Mouse (Mus musculus) limb, embryonic 10.5 days (tissue): Measurements from ENCODE around the gene Tsfm. TPM values are rescaled to one million over a fixed set of nuclear protein-coding genes. Genes with fewer than 3 reads are reported as not detected.

ENCODE experiments used
- DNase-seq: peaks from one replicate; pipeline ENCODE4 v3.0.0-alpha.2; 2017; ENCODE audit warnings: low spot score
- H3K27ac ChIP-seq: fragments of 300-500 bp; sonication (generic); 2 replicates; pipeline ENCODE4 v1.5.1; 2016; ENCODE audit warnings: mild to moderate bottlenecking
- H3K27me3 ChIP-seq: fragments of 300-500 bp; sonication (generic); 2 replicates; pipeline ENCODE4 v1.6.1; 2016; ENCODE audit warnings: low read depth, mild to moderate bottlenecking; ENCODE audit not compliant: poor library complexity, severe bottlenecking
- H3K36me3 ChIP-seq: fragments of 300-500 bp; sonication (generic); 2 replicates; pipeline ENCODE4 v1.6.1; 2016; ENCODE audit warnings: mild to moderate bottlenecking, moderate library complexity
- H3K4me1 ChIP-seq: fragments of 300-500 bp; sonication (generic); 2 replicates; pipeline ENCODE4 v1.6.1; 2016
- H3K4me3 ChIP-seq: fragments of 300-500 bp; sonication (generic); 2 replicates; pipeline ENCODE4 v1.5.1; 2016; ENCODE audit warnings: mild to moderate bottlenecking, moderate library complexity
- H3K9me3 ChIP-seq: fragments of 300-500 bp; sonication (generic); replicated peaks from 2 replicates; pipeline ENCODE4 v1.6.1; 2016; ENCODE audit warnings: mild to moderate bottlenecking
- WGBS: fragments of 180-500 bp; shearing (Covaris S2); methylation state at CpG from one replicate; pipeline ENCODE4 v1.1.7; 2016; 5-methylcytosine and 5-hydroxymethylcytosine counted together
- polyA plus RNA-seq: library from polyadenylated mRNA; unstranded; fragments of >200 nt; fragmentation: Nextera tagmentation; extraction: Ambion mirVana; gene quantifications from 2 replicates; pipeline ENCODE4 v1.2.1, GENCODE M21; 2016

Tsfm gene
- polyA plus RNA-seq, 1 experiment from 2014 or later = 109 TPM

DNA sequence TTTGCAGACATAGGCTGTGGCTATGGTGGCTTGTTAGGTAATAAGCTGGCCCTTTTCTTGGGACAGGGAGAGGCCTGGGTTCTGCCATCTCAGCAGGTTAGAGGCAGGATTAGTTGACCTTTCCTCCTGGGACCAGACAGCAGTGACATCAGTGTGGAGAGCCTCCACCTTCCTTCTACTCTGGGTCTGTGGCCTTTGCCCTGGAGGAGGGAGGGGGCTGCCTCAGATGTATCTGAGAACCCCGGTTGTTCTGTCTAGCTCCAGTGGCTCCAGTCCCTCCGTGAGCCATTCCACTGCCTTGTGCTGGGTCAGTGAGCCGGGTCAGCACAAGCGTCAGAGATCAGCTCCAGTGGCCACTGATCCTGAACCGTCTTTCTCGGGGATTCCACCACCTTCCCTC is 12.5 kb upstream of the Tsfm start:
- Histone ChIP-seq H3K4me1 (peaks cover 26% of the 10 kb centered on the region), H3K27me3 (peaks cover 36% of the 10 kb centered on the region), H3K4me3 (peak overlapping the region; percentile 83; the same call in 1 of the 2 replicates), H3K27ac (no peak overlapping the region), H3K36me3 (peaks cover 40% of the 10 kb centered on the region), H3K9me3 (no peaks in the 10 kb centered on the region)
- 90% methylated on average over 6 of the region's 6 CpGs for WGBS
- DNase-seq = no peak

DNA sequence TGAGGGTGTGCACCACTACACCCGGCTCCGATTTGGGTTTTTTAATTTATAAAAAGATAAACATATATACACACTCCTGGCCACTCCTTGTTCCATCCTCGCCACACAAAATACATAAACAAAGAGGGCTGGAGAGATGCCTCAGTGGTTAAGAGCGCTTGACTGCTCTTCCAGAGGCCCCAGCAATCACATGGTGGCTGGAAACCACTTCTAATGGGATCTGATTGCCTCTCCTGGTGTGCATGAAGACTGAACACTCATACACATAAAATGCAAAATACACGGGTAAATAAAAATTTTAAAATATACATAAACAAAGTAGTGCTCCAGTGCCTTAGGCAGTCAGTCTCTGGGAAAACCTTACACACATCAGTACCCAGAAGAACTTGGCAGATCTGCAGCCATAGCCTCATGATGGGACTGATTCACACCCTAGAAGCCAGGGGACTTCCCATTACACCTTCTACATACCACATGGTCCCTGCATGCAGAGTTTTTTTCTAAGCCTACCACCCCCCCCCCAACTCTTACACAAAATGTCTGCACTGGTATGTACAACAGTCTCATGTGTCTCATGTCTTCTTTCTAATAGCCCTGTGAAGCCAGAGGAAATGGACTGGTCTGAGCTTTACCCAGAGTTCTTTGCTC is 12.0 kb upstream of the Tsfm start:
- Histone ChIP-seq H3K4me1 (peaks cover 26% of the 10 kb centered on the region), H3K27ac (peak overlapping the region; percentile 91), H3K9me3 (no peaks in the 10 kb centered on the region), H3K36me3 (peaks cover 40% of the 10 kb centered on the region), H3K4me3 (peak overlapping the region; percentile 83), H3K27me3 (peaks cover 30% of the 10 kb centered on the region)
- WGBS = 24% methylated on average over 5 of the region's 5 CpGs
- DNase-seq = no peak

DNA sequence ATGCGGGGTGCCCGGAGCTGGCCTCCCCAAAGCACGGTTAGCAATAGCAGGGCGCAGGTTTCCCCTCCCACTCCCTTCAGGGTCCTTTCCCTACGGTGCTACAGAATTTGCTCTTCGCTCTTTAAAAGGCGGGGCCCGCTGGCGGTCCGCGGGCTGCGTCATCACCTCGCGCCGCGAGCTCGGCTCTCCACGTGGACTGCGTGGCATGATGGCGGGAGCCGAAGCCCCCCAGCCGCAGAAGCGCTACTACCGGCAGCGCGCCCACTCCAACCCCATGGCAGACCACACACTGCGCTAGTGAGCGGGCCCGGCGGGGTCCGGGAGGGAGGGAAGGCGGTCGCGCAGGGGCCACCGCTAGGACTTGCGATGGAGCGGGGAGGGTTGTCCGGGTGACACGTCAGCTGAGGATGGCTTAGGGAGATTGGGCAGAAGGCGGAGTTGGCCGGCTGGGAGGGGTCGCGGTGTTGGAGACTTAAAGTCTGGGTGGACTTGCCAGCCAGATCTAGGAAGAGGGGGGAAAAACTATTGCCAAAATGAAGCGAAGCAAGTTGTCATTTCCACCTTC is 11.2 kb upstream of the Tsfm start:
- H3K27ac ChIP-seq = peak overlapping the region; percentile 91
- H3K27me3 ChIP-seq = peaks cover 22% of the 10 kb centered on the region
- peak; percentile 96 for DNase-seq
- H3K36me3 ChIP-seq = peaks cover 37% of the 10 kb centered on the region
- no peaks in the 10 kb centered on the region for H3K9me3 ChIP-seq
- WGBS = under 1% methylated on average over 44 of the region's 44 CpGs
- H3K4me3 ChIP-seq = peak overlapping the region; percentile 83
- peaks cover 26% of the 10 kb centered on the region for H3K4me1 ChIP-seq

DNA sequence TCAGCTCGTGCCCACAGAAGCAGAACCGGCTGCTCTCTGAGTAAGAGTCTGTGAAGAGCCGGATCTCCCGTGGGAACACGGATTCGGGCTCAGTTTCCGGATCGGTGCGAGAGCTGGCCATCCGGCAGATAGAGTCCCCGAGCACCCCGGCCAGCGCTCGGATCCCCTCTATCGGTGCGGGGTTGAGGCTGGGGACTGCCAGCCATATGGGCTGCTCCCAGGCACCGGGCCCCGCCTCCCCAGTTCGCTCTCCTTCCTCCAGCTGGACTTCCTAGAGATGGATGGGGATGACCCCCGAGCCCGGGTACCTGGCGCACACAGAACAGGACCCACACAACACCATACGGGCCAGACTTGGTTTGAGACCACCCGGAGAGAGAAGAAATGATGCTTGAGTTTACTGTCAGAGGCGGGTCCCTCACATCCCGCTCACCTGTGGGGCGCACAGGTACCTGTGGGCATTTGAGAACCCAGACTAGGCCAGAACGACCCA is 10.7 kb upstream of the Tsfm start, which contains the start of the genes Mettl1 and Eef1akmt3:
Mettl1 (plus strand) TSS at position 141 of the 493 bp plus-strand sequence.
Eef1akmt3 (minus strand) TSS at position 240 of the 493 bp plus-strand sequence.
- Histone ChIP-seq H3K27ac (peak within 1 kb of the TSS; percentile 91), H3K4me1 (peaks cover 26% of the 10 kb centered on the region), H3K9me3 (no peaks in the 10 kb centered on the region), H3K4me3 (peak within 1 kb of the TSS; percentile 83), H3K27me3 (peaks cover 17% of the 10 kb centered on the region), H3K36me3 (peaks cover 31% of the 10 kb centered on the region)
- WGBS = 0% methylated on average over 28 of the region's 28 CpGs
- DNase-seq = no peak

DNA sequence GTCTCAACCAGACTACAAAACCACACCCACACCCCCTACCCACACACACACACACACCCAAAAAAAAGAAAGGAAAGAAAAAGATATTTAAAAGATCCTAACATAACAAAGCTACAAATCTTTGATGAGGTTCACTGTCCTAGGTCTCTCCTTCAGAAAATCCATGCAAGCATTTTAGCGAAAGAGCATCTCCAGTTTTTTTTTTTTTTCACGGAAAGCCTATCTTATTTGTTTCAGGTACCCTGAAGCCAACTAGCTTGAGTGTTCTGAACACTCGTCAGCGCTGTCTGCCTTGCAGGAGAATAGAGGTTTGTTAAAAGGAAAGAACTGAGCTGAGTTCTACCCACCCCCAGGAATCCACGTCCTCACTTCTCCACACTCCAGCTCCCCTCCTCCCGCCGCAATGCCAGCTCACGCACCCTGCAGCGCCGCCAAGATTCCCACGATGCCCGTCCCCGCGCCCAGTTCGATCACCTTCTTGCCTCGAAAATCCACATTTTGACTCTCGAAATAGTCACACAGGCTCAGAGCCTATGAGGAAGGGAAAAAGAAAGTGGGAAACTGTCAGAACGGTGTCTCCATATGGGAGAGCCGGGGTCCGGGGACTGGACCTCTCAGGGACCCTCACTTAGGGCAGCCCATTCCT is 10.1 kb upstream of the Tsfm start:
- peak overlapping the region; percentile 83 for H3K4me3 ChIP-seq
- H3K27me3 ChIP-seq = peaks cover 17% of the 10 kb centered on the region
- no peaks in the 10 kb centered on the region for H3K9me3 ChIP-seq
- 2% methylated on average over 20 of the region's 20 CpGs for WGBS
- H3K27ac ChIP-seq = peak overlapping the region; percentile 91; the same call in 1 of the 2 replicates
- H3K36me3 ChIP-seq = peaks cover 25% of the 10 kb centered on the region
- H3K4me1 ChIP-seq = peaks cover 26% of the 10 kb centered on the region
- DNase-seq = peak; percentile 43

DNA sequence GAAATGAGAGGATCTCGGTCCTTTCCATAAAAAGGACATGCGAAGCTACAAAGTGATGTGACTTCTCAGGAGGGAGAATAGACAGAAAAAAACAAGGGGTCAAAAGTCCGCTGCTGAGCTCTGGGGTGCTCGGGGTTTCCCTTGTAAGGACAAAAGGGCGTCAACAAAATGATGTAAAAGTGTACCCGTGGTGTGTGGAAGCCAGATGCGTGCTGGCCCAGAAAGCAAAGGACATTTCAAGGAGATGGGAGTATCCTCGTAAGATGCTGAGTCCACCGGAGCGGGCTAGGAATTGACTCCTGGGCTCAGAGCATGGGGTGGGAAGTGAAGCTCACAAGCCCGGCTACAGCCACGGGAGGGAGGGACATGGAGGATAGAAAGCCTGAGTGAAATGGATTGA is 7.0 kb upstream of the Tsfm start:
- peaks cover 17% of the 10 kb centered on the region for H3K27me3 ChIP-seq
- H3K4me1 ChIP-seq = peaks cover 18% of the 10 kb centered on the region
- no peaks in the 10 kb centered on the region for H3K36me3 ChIP-seq
- WGBS = 81% methylated on average over 12 of the region's 12 CpGs
- H3K27ac ChIP-seq = no peak overlapping the region
- H3K4me3 ChIP-seq = no peak overlapping the region
- no peak for DNase-seq
- no peaks in the 10 kb centered on the region for H3K9me3 ChIP-seq

DNA sequence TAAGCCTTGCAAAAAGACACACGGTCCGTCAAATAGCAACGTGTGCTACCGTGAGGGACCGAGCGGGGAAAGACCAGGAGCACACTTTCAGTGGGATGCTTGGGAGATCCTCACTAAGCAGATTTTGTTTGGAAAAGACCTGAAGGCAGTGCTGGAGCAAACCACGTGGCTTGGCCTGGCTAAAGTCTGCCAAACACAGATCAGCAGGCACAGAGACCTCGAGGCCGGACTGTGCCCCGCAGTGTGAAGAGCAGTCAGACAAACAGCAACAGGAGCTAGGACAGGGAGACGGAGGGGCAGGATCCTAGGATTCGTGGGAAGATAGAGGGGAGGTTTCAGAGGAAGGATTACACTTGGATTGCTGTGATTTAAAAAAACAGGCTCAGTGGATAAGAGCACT is 5.6 kb upstream of the Tsfm start:
- Histone ChIP-seq H3K36me3 (no peaks in the 10 kb centered on the region), H3K27ac (no peak overlapping the region), H3K27me3 (peaks cover 17% of the 10 kb centered on the region), H3K9me3 (no peaks in the 10 kb centered on the region), H3K4me3 (no peak overlapping the region), H3K4me1 (peaks cover 8% of the 10 kb centered on the region)
- DNase-seq = no peak
- 87% methylated on average over 12 of the region's 12 CpGs for WGBS

DNA sequence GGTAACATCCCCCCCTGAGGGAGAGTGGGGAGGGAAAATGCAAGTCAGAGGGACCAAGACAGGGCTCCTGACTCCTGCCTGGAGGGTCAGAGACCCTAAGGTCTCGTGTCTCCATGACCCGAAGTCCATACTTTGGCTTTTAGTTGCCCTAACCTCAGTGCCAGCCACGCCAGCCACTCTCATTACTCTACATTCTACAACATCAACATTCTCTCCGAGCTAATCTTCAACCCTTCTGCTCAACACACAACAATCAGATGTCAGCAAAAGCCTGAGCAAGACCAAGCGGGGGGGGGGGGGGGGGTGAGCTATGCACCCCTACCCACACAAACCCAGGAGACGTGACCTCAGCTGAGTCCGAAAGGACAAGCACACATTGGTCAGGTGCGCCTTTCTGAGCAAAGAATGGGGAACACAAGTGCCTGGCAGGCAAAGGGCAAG is 2.7 kb upstream of the Tsfm start:
- Histone ChIP-seq H3K27ac (no peak overlapping the region), H3K9me3 (no peaks in the 10 kb centered on the region), H3K27me3 (no peaks in the 10 kb centered on the region), H3K4me1 (peaks cover 12% of the 10 kb centered on the region), H3K4me3 (no peak overlapping the region), H3K36me3 (peaks cover 12% of the 10 kb centered on the region)
- WGBS = 82% methylated on average over 8 of the region's 8 CpGs
- DNase-seq = no peak

DNA sequence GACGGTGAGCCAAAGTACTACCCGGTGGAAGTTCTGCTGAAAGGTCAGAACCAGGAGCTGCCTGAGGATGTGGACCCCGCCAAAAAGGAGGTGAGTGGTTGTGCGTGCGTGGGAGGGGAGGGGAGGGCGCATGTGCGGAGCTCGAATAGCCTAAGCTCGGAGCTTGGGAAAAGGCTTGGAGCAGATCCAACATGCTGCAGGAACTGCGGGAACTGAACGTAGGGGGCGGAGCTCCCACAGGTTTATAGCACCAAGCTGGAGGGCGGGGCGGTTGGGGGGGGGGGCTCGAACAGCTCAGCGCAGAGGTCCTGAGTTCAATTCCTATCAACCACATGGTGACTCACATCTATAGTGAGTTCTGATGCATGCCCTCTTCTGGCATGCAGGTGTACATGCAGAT is 12.2 kb downstream of the Tsfm start:
- Histone ChIP-seq H3K36me3 (peaks cover 22% of the 10 kb centered on the region), H3K27me3 (no peaks in the 10 kb centered on the region), H3K4me1 (peaks cover 11% of the 10 kb centered on the region), H3K4me3 (no peak overlapping the region), H3K27ac (no peak overlapping the region), H3K9me3 (no peaks in the 10 kb centered on the region)
- no peak for DNase-seq
- 80% methylated on average over 16 of the region's 16 CpGs for WGBS

DNA sequence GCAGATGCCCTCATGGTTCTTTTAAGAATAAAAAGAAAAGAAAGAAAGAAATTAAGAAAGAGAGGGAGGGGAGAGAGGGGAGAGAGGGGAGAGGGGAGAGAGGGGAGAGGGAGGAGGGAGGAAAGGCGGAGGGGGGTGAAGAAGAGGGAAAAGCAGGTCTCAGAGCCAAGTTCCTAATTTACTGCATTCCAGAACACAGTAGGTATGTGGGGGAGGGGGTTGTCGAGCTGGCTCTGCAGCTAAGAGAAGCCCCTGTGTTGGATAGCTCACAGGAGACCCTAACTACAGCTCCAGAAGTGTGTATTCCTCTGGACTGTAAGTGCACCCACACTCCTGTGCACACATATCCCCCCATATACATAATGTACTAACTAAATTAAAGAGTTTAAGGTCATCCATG is 13.6 kb downstream of the Tsfm start:
- Histone ChIP-seq H3K4me3 (no peak overlapping the region), H3K9me3 (no peaks in the 10 kb centered on the region), H3K27me3 (no peaks in the 10 kb centered on the region), H3K27ac (no peak overlapping the region), H3K4me1 (peaks cover 11% of the 10 kb centered on the region), H3K36me3 (peaks cover 9% of the 10 kb centered on the region)
- no peak for DNase-seq
- WGBS = 40% methylated on average over 2 of the region's 2 CpGs

DNA sequence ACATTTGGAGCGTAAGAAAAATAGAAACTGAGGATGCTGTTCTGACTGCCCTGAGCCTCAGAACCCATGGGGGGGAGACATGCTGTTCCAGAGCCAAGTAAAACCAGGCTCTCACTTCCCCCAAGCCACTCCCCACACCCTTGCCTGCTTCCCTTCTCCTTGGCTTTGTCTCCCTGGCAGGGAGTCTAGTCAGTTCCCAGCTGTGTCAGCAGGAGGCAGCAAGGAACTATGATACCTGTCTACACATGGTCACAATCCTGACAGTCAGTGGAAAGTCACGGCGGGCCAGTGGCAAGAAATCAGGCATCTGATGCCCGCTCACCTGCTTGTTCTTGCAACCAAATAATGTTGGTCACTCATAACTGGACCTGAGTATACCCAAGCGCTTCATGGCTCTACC is 14.2 kb downstream of the Tsfm start:
- 62% methylated on average over 5 of the region's 5 CpGs for WGBS
- Histone ChIP-seq H3K27me3 (no peaks in the 10 kb centered on the region), H3K4me3 (no peak overlapping the region), H3K27ac (0 out of 2 replicates have a peak overlapping the region, but pooled peaks have one; percentile 10), H3K36me3 (0 out of 2 replicates have a peak, but pooled peaks cover 4% of the 10 kb centered on the region), H3K4me1 (peaks cover 11% of the 10 kb centered on the region), H3K9me3 (no peaks in the 10 kb centered on the region)
- DNase-seq = no peak

DNA sequence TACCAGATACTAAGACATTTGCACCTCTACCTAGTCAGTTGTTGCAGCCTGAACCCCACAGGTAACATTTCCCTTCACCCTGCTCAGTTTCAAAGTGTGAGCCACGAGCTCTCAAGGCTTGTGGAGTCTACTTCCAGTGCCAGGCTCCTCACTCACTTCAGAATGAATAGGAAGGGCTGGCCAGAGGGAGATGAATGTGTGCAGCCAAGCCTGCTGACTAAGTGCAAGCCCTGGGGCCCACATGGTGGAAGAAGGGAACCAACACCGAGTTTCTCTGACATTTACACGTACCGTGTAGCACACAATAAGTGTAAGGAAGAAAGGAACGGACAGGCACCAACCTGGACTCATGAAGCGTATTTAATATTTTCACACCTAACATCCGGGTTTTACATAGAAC is 26.8 kb downstream of the Tsfm start:
- 88% methylated on average over 7 of the region's 7 CpGs for WGBS
- no peak for DNase-seq
- H3K4me1 ChIP-seq = peaks cover 8% of the 10 kb centered on the region; the same call in 1 of the 2 replicates
- H3K9me3 ChIP-seq = no peaks in the 10 kb centered on the region
- no peak overlapping the region for H3K27ac ChIP-seq
- H3K36me3 ChIP-seq = peaks cover 17% of the 10 kb centered on the region
- H3K27me3 ChIP-seq = no peaks in the 10 kb centered on the region
- H3K4me3 ChIP-seq = no peak overlapping the region

DNA sequence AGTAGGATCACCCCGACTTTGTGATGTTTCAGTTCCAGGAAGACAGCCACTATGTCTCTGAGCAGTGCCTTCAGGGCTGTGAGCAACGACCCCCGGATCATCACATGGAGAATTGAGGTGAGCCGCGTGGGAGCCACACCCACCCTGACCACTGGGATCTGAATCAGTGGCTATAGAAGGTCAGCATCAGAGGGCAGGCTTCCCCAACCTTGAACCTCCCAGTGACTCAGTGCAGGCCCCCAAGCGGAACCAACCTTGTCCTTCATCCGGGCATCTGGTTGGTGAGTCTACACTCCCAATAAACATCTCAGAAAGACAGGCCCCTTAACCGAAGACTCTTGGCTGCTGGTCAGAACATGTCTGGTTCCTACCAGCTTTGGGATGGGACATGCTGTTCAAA is 27.3 kb downstream of the Tsfm start:
- H3K4me3 ChIP-seq = no peak overlapping the region
- WGBS = 92% methylated on average over 8 of the region's 8 CpGs
- H3K36me3 ChIP-seq = peaks cover 21% of the 10 kb centered on the region
- no peak overlapping the region for H3K27ac ChIP-seq
- H3K27me3 ChIP-seq = no peaks in the 10 kb centered on the region
- H3K9me3 ChIP-seq = no peaks in the 10 kb centered on the region
- peaks cover 8% of the 10 kb centered on the region; the same call in 1 of the 2 replicates for H3K4me1 ChIP-seq
- DNase-seq = no peak
